Mouse (Mus musculus): ENCODE measurements around the gene Gm49396.

Gene Gm49396

GRCm38 (mm10) chr7:30614454-30614853 is 51.3 kb downstream of the Gm49396 start:
- no peak for DNase-seq

- DNase-seq: no peak
Observed at GRCm38 (mm10) chr7:30615049-30615760, 52.1 kb downstream of the Gm49396 start.
